Mouse (Mus musculus) liver, adult (tissue): ENCODE data around the gene Shisal1.

ENCODE experiments used
- GATA4 ChIP-seq: IDR thresholded peaks from 2 replicates; pipeline ENCODE4 v1.6.1; 2014; ENCODE audit warnings: mild to moderate bottlenecking, low read length; ENCODE audit not compliant: insufficient replicate concordance

The Shisal1 gene

DNA sequence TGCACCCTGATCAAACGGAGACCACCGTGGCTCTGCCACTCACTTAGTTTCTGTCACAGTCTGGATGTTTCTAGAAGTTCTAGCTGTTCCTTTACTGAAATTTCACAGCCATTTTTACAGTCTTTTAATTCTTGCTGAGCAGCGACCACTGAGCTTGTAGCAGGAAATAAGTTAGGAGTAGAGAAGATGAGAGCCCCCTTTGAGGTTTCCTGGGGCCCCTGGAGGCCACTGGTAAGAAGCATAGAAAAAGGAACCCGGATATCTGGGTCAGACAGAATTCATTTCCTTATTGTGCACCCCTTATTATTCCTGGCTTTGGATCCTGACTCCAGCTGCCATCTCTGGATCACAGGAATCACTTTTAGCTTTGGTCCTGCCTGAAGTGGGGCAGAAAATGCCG is 91.8 kb downstream of the Shisal1 start:
- no peak for TF ChIP-seq GATA4

GRCm38 (mm10) chr15:84351915-84352844 is 94.7 kb downstream of the Shisal1 start:
- no peak for TF ChIP-seq GATA4

DNA sequence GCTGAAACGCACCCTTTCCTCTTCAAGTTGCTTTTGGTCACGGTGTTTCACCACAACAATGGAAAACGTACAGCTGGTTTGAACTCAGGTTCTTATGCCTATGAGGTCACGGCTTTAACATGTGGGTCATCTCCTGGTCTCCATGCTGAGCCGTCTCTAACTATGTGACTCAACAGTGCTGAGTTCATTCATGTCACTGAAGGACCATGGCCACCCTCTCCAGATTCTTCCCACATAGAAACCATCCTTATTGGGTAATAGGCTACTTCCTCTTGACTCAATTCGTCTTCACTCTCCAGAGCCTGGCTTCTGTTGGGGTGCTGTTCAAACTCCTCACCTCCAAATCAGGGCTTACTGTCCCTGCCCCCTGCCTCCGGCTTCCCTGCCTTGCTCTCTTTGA is 95.6 kb downstream of the Shisal1 start:
- no peak for TF ChIP-seq GATA4

DNA sequence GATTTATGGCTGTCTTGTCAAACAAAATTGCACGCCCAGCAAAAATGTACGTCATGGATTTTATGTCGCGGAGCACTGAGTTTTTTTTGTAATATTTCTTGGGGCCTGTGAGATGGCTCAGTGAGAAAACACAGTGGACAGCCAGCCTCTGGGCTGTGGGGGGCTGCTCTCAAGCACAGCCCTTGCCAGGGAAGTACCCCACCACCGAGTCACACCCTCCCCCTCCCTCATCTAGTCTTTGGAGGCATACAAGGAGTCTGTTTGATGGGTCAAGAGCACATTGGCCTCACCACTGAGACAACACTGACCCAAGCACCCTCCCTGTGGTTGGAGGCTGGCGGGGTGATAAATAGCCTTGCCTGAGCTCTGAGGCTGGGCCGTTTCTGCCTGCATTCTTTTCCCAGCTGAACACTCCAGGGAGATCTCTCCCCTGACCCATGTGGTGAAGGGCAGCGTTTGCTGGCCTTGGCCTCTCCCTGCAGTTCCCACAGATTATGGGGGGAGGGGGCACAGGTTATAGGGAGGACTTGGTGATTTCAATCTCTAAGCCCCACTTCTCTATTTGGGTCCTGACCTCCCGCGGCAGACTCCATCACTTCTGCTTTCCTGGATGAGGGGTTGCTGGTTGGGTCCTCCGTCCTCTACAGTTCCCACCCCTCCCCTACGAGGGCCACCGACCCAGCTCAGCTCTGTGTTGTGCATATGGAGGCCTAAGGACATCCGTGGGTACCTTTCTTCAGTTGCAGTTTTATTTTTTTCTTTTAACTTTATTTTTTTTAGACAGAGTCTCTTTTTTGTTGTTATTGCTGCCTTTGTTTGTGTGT is 96.8 kb downstream of the Shisal1 start:
- no peak for TF ChIP-seq GATA4

DNA sequence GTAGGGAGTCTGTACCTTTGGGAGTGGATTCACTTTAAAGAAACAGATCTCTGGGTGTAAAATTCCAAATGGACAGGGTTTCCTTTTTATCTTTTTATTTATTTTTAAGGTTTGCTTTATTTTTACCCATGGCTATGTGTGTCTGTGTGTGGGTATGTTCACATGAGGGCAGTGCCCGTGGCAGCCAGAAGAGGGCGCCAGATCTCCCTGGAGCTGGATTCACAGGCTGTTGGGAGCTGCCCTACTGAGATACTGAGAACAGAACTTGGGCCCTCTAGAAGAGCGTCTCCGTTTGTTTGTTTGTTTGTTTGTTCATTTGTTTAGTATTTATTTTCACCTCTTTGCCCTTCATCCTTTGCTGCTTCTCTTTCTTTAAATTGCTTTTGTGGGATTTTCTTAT is 98.1 kb downstream of the Shisal1 start:
- TF ChIP-seq GATA4, result no peak

GRCm38 (mm10) chr15:84340926-84341325 is 106.0 kb downstream of the Shisal1 start:
- TF ChIP-seq GATA4, result no peak

GRCm38 (mm10) chr15:84337599-84337998 is 109.3 kb downstream of the Shisal1 start:
- TF ChIP-seq GATA4, result no peak

GRCm38 (mm10) chr15:84336281-84336817 is 110.5 kb downstream of the Shisal1 start:
- no peak for TF ChIP-seq GATA4

GRCm38 (mm10) chr15:84331066-84331612 is 115.8 kb downstream of the Shisal1 start:
- TF ChIP-seq GATA4, result no peak

- TF ChIP-seq GATA4, result no peak
Observed at GRCm38 (mm10) chr15:84329940-84330339, 117.0 kb downstream of the Shisal1 start.
